Mouse (Mus musculus) macrophage (primary cell): ENCODE results near the gene Proca1. TPM values are rescaled to one million over a fixed set of nuclear protein-coding genes. Genes with fewer than 3 reads are reported as not detected.

Source experiments
- H3K27ac ChIP-seq: fragments of 350-480 bp; formaldehyde crosslinking; 2 replicates; pipeline ENCODE4 v1.9.0; 2021
- H3K36me3 ChIP-seq: fragments of 350-480 bp; formaldehyde crosslinking; 2 replicates; pipeline ENCODE4 v1.9.0; 2021; ENCODE audit errors: inconsistent target
- H3K4me3 ChIP-seq: fragments of 350-480 bp; formaldehyde crosslinking; 2 replicates; pipeline ENCODE4 v1.9.0; 2021; ENCODE audit errors: inconsistent target
- H3K79me2 ChIP-seq: fragments of 350-480 bp; formaldehyde crosslinking; 2 replicates; pipeline ENCODE4 v1.9.0; 2021; ENCODE audit errors: inconsistent target
- WGBS: methylation state at CpG from one replicate; pipeline ENCODE4 v1.1.7; 2026; ENCODE audit warnings: inconsistent platforms; ENCODE audit not compliant: missing documents; 5-methylcytosine and 5-hydroxymethylcytosine counted together
- polyA plus RNA-seq: library from polyadenylated mRNA; stranded (reverse); fragments of 250-400 nt; gene quantifications from 3 replicates; pipeline ENCODE4 v1.2.4, GENCODE M21; 2018; ENCODE audit warnings: inconsistent platforms

Proca1 gene
- polyA plus RNA-seq, 1 experiment from 2014 or later = 0.43 TPM

DNA sequence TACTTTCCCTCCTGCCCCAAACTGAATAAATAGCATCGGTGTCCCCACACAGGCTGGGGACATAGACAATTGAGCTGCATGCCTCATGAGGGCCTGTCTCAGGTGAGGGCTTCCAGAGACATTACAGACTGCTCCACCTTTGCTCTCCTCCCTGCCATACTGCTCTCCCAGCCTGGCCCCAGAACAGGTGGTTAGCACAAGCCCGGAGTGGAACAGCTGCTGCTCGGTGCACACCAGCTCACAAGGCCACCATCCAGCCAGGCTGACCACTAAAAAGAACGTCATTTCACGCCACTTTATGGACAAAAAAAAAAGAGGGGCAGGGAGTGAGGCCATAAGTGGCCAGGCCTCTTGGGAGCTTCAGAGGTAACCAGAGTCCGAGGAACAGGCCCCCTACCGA, 14.0 kb downstream of the Proca1 start:
- Histone ChIP-seq H3K36me3 (peaks cover 74% of the 10 kb centered on the region), H3K27ac (no peak overlapping the region), H3K79me2 (no peaks in the 10 kb centered on the region), H3K4me3 (no peak overlapping the region)
- 95% methylated on average over 6 of the region's 7 CpGs for WGBS

GRCm38 (mm10) chr11:78209886-78210285, 16.7 kb downstream of the Proca1 start:
- Histone ChIP-seq H3K27ac (no peak overlapping the region), H3K36me3 (peaks cover 79% of the 10 kb centered on the region), H3K79me2 (no peaks in the 10 kb centered on the region), H3K4me3 (no peak overlapping the region)
- 98% methylated on average over 6 of the region's 6 CpGs for WGBS

- Histone ChIP-seq H3K27ac (no peak overlapping the region), H3K36me3 (peaks cover 77% of the 10 kb centered on the region), H3K79me2 (no peaks in the 10 kb centered on the region), H3K4me3 (no peak overlapping the region)
- WGBS = 93% methylated on average over 7 of the region's 7 CpGs
These were observed 17.4 kb downstream of the Proca1 start for GRCm38 (mm10) chr11:78210615-78211014.

DNA sequence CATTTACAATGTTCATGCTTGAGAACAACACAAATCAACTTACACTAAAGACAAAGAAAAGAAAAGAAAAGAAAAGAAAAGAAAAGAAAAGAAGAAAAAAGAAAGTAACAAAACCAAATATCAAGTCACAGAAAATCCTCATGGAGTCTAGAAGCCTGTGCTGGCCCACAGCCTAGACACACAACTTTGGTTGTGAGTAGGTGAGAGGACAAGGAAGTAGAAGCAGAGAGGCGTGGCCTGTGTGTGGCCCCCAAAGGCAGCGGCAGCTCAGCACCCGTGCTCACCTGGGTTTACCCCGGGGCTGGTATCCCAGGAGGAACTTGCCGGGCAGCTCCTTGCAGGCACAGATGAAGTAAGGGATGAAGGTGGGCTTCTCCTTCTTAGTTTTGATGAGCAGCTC, 18.3 kb downstream of the Proca1 start:
- Histone ChIP-seq H3K4me3 (no peak overlapping the region), H3K36me3 (peaks cover 77% of the 10 kb centered on the region), H3K79me2 (no peaks in the 10 kb centered on the region), H3K27ac (no peak overlapping the region)
- WGBS = 96% methylated on average over 5 of the region's 5 CpGs

- peaks cover 76% of the 10 kb centered on the region for H3K36me3 ChIP-seq
- no peak overlapping the region for H3K4me3 ChIP-seq
- peak overlapping the region; percentile 41 for H3K27ac ChIP-seq
- 24% methylated on average over 14 of the region's 14 CpGs for WGBS
- H3K79me2 ChIP-seq = no peaks in the 10 kb centered on the region
These were observed 20.1 kb downstream of the Proca1 start for GRCm38 (mm10) chr11:78213086-78213817.

GRCm38 (mm10) chr11:78215709-78216317, 22.6 kb downstream of the Proca1 start:
- H3K4me3 ChIP-seq = no peak overlapping the region
- H3K27ac ChIP-seq = no peak overlapping the region
- WGBS = 81% methylated on average over 11 of the region's 11 CpGs
- no peaks in the 10 kb centered on the region for H3K79me2 ChIP-seq
- H3K36me3 ChIP-seq = peaks cover 80% of the 10 kb centered on the region

- Histone ChIP-seq H3K27ac (no peak overlapping the region), H3K79me2 (no peaks in the 10 kb centered on the region), H3K4me3 (no peak overlapping the region), H3K36me3 (peaks cover 99% of the 10 kb centered on the region)
- 94% methylated on average over 2 of the region's 4 CpGs for WGBS
These were observed 30.4 kb downstream of the Proca1 start for GRCm38 (mm10) chr11:78223586-78223985.

GRCm38 (mm10) chr11:78231518-78231917, 38.3 kb downstream of the Proca1 start:
- Histone ChIP-seq H3K27ac (no peak overlapping the region), H3K36me3 (peaks cover 77% of the 10 kb centered on the region), H3K4me3 (no peak overlapping the region), H3K79me2 (peaks cover 34% of the 10 kb centered on the region)
- 90% methylated on average over 6 of the region's 6 CpGs for WGBS

DNA sequence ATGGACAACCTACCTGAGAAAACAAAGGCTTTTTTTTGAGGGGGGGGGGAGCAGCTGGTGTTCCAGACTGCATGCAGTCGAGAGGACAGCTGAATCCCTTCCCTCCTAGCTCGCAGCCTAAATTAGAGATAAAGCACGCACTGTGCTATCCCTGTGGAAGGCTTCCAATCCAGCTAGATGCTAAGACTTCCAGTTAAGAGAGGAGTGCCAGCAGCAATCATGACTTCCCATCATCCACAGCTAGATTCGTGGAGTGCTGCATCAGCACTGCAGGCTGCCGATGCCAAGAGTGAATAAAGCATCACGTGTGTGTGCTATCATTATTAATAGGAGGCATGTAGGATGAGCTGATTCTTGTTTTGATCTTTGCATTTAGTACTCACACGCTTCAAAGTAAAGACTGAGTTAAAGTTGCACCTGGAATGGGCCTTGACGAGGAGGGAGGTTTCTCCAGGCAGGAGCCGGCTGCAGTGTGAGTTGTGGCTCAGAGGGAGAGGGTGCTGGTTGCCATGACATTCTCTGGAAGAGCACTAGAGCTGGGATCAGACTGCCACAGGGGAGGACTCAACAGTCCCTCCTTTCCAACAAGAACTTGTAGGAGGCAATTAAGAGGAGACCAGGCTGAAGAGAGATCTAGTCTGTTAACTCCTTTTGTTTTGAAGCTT, 47.1 kb downstream of the Proca1 start:
- WGBS = 99% methylated on average over 7 of the region's 9 CpGs
- peaks cover 100% of the 10 kb centered on the region for H3K79me2 ChIP-seq
- H3K36me3 ChIP-seq = peaks cover 12% of the 10 kb centered on the region
- H3K4me3 ChIP-seq = no peak overlapping the region
- no peak overlapping the region for H3K27ac ChIP-seq

DNA sequence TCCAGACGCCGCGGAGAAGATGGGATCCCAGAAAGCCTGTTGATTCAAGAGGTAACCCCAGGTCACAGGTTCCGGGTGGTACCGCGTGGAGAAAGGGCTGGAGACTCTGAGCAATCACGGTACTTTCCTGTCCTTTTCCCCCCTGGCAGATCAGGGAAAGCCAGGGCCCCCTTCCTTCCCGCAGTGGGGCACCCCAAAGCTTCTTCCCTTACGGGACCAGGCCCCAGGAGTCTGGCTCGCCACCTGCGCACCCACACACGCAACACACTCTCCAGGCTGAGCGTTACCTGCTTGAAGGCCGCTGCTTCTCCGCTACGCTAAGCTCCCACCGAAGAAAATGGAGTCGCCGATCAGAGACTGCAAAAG, 52.1 kb downstream of the Proca1 start:
- Histone ChIP-seq H3K4me3 (peak overlapping the region; percentile 100), H3K27ac (peak overlapping the region; percentile 97), H3K79me2 (peaks cover 94% of the 10 kb centered on the region), H3K36me3 (peaks cover 4% of the 10 kb centered on the region; the same call in 1 of the 2 replicates)
- WGBS = under 1% methylated on average over 19 of the region's 19 CpGs

GRCm38 (mm10) chr11:78245627-78246317, 52.6 kb downstream of the Proca1 start, which contains the start of the genes Sdf2 and Supt6:
Gene Sdf2 (plus strand): TSS chr11:78245746.
Gene Supt6 (minus strand): TSS chr11:78245987.
- under 1% methylated on average over 49 of the region's 50 CpGs for WGBS
- H3K36me3 ChIP-seq = peaks cover 1% of the 10 kb centered on the region
- peak within 1 kb of the TSS; percentile 100 for H3K4me3 ChIP-seq
- peak within 1 kb of the TSS; percentile 97 for H3K27ac ChIP-seq
- peaks cover 94% of the 10 kb centered on the region for H3K79me2 ChIP-seq

- H3K27ac ChIP-seq = peak overlapping the region; percentile 97
- 53% methylated on average over 7 of the region's 7 CpGs for WGBS
- peaks cover 93% of the 10 kb centered on the region for H3K79me2 ChIP-seq
- peaks cover 7% of the 10 kb centered on the region for H3K36me3 ChIP-seq
- H3K4me3 ChIP-seq = peak overlapping the region; percentile 100
These were observed 53.3 kb downstream of the Proca1 start for GRCm38 (mm10) chr11:78246318-78247011.

GRCm38 (mm10) chr11:78247012-78247348, 53.8 kb downstream of the Proca1 start:
- WGBS = 14% methylated on average over 1 of the region's 3 CpGs
- Histone ChIP-seq H3K79me2 (peaks cover 88% of the 10 kb centered on the region), H3K27ac (no peak overlapping the region), H3K4me3 (peak overlapping the region; percentile 100; the same call in 1 of the 2 replicates), H3K36me3 (peaks cover 11% of the 10 kb centered on the region)

- H3K4me3 ChIP-seq = no peak overlapping the region
- peaks cover 17% of the 10 kb centered on the region for H3K36me3 ChIP-seq
- no peak overlapping the region for H3K27ac ChIP-seq
- peaks cover 85% of the 10 kb centered on the region for H3K79me2 ChIP-seq
- WGBS = 55% methylated on average over 4 of the region's 4 CpGs
These were observed 54.5 kb downstream of the Proca1 start for GRCm38 (mm10) chr11:78247727-78248140.
